Mouse (Mus musculus): ENCODE results near the gene Svs1. TPM values are rescaled to one million over a fixed set of nuclear protein-coding genes. Genes with fewer than 3 reads are reported as not detected.

The Svs1 gene
- total and polyA plus RNA-seq, 2 experiments = not detected

DNA sequence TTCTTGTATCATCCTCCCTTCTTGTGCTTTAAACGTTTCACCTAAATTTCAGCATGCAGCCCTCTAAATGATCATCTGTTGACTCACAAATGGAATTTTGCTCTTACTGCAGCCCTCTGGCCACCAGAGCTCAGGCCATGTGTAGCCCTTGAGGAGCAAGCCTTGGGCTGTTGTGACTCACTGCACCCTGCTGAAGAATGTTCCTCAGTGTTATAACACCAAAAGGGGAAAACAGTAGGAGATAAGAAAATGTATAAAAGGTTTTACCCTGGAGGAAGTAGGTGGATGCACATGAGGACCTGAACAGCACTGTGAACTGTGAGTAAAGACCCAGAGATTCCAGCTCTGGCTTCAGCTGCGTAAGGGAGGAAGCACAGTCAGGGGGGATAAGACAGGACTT lies 12.0 kb upstream of the Svs1 start, which contains the start of gene Doxl2:
Doxl2 (plus strand) TSS at position 301 of the 400 bp plus-strand sequence.
- Histone ChIP-seq H3K36me3 (ENCODE audit: control insufficient read depth, insufficient read depth, low read length) (no peaks in the 10 kb centered on the region), H3K79me2 (ENCODE audit: control insufficient read depth, insufficient read depth, low read length) (no peaks in the 10 kb centered on the region), H3K27ac (replicated peaks; ENCODE audit: insufficient read depth, low read depth, low read length) (no peak within 1 kb of the TSS), H3K4me3 (ENCODE audit: insufficient read depth, low read depth, low read length) (no peak within 1 kb of the TSS), H3K27me3 (ENCODE audit: control insufficient read depth, insufficient read depth, low read length) (no peaks in the 10 kb centered on the region), H3K4me1 (ENCODE audit: control insufficient read depth, insufficient read depth, low read length) (no peaks in the 10 kb centered on the region), H3K9ac (ENCODE audit: low read depth, low read length) (no peak within 1 kb of the TSS)
- DNase-seq (ENCODE audit: extremely low read depth, low read depth, low spot score) = no peak
- 81% methylated on average over 2 of the region's 2 CpGs for WGBS
- TF ChIP-seq POLR2A (IDR thresholded peaks at IDR 0.05; ENCODE audit: extremely low read depth, insufficient read depth, low read length) = no peak
- no peak for TF ChIP-seq CTCF (IDR thresholded peaks at IDR 0.05; ENCODE audit: low read depth, low read length)

DNA sequence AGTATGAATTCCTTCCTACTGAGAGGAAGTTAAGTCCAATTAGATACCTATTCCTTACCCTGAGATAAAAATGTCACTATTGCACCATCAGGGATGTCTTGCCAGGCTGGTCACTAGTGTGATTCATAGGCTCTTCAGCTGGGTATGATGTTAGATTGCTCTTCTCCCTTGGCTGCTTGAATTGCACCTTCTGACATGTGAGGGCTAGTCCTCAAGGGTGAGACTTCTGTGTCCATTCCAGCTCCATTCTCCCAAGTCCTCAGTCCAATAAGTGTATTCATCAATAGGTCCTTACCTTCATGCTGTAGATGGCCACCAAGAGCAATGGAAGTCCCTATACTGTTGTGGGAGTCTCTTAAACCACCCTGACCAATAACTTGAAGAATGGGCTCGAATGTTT lies 7.0 kb upstream of the Svs1 start:
- WGBS = 66% methylated on average over 1 of the region's 1 CpGs
- DNase-seq (ENCODE audit: extremely low read depth, low read depth, low spot score) = no peak
- Histone ChIP-seq H3K27me3 (ENCODE audit: control insufficient read depth, insufficient read depth, low read length) (no peaks in the 10 kb centered on the region), H3K4me3 (ENCODE audit: insufficient read depth, low read depth, low read length) (no peak overlapping the region), H3K9ac (ENCODE audit: low read depth, low read length) (no peak overlapping the region), H3K79me2 (ENCODE audit: control insufficient read depth, insufficient read depth, low read length) (no peaks in the 10 kb centered on the region), H3K27ac (replicated peaks; ENCODE audit: insufficient read depth, low read depth, low read length) (no peak overlapping the region), H3K4me1 (ENCODE audit: control insufficient read depth, insufficient read depth, low read length) (no peaks in the 10 kb centered on the region), H3K36me3 (ENCODE audit: control insufficient read depth, insufficient read depth, low read length) (no peaks in the 10 kb centered on the region)
- no peak for TF ChIP-seq CTCF (IDR thresholded peaks at IDR 0.05; ENCODE audit: low read depth, low read length)
- TF ChIP-seq POLR2A (IDR thresholded peaks at IDR 0.05; ENCODE audit: extremely low read depth, insufficient read depth, low read length) = no peak

DNA sequence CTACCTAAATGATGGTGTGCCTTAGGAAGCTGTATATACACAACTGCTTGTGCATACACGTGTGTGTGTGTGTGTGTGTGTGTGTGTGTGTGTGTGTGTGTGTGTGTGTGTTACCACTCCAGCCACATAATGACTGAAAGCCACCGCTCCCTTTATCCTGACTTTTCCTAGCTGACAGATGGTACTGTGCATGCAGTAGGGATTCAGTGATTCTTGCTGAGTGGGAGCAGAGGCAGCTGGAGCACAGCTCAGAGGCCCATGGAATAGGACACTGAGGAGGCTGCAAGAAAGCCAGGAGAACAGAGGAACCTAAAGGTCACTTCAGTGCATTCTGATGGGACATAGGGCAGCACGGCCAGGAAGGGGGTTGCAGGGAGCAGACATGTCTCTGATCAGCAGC lies 4.4 kb upstream of the Svs1 start:
- Histone ChIP-seq H3K9ac (ENCODE audit: low read depth, low read length) (no peak overlapping the region), H3K4me3 (ENCODE audit: insufficient read depth, low read depth, low read length) (no peak overlapping the region), H3K27ac (replicated peaks; ENCODE audit: insufficient read depth, low read depth, low read length) (no peak overlapping the region), H3K27me3 (ENCODE audit: control insufficient read depth, insufficient read depth, low read length) (no peaks in the 10 kb centered on the region), H3K36me3 (ENCODE audit: control insufficient read depth, insufficient read depth, low read length) (no peaks in the 10 kb centered on the region), H3K79me2 (ENCODE audit: control insufficient read depth, insufficient read depth, low read length) (no peaks in the 10 kb centered on the region), H3K4me1 (ENCODE audit: control insufficient read depth, insufficient read depth, low read length) (no peaks in the 10 kb centered on the region)
- DNase-seq (ENCODE audit: extremely low read depth, low read depth, low spot score) = no peak
- WGBS = 70% methylated on average over 3 of the region's 3 CpGs
- no peak for TF ChIP-seq CTCF (IDR thresholded peaks at IDR 0.05; ENCODE audit: low read depth, low read length)
- no peak for TF ChIP-seq POLR2A (IDR thresholded peaks at IDR 0.05; ENCODE audit: extremely low read depth, insufficient read depth, low read length)

DNA sequence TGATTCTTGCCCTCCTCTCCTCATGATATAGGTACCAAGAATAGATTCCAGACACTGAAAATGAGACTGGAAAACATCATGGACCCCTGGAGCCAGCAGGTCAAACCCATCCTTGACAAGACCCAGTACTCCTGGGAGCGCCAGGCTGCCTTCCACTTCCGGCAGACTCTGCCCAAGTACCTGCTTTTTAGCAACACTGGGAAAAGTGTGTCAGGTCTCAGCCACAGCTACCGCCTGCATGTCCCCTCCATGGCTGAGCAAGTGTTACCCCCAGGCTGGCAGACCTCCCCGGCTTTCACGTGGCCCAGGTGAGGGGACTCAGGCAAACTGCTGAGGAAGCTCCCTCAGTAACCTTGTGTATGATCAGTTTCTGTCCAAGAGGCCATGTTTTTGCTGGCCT lies 3.3 kb downstream of the Svs1 start:
- TF ChIP-seq CTCF (IDR thresholded peaks at IDR 0.05; ENCODE audit: low read depth, low read length) (no peak), POLR2A (IDR thresholded peaks at IDR 0.05; ENCODE audit: extremely low read depth, insufficient read depth, low read length) (no peak)
- WGBS = 97% methylated on average over 5 of the region's 5 CpGs
- H3K4me1 ChIP-seq (ENCODE audit: control insufficient read depth, insufficient read depth, low read length) = no peaks in the 10 kb centered on the region
- H3K27ac ChIP-seq (replicated peaks; ENCODE audit: insufficient read depth, low read depth, low read length) = no peak overlapping the region
- no peak for DNase-seq (ENCODE audit: extremely low read depth, low read depth, low spot score)
- H3K27me3 ChIP-seq (ENCODE audit: control insufficient read depth, insufficient read depth, low read length) = no peaks in the 10 kb centered on the region
- H3K9ac ChIP-seq (ENCODE audit: low read depth, low read length) = no peak overlapping the region
- H3K79me2 ChIP-seq (ENCODE audit: control insufficient read depth, insufficient read depth, low read length) = no peaks in the 10 kb centered on the region
- no peak overlapping the region for H3K4me3 ChIP-seq (ENCODE audit: insufficient read depth, low read depth, low read length)
- H3K36me3 ChIP-seq (ENCODE audit: control insufficient read depth, insufficient read depth, low read length) = no peaks in the 10 kb centered on the region

DNA sequence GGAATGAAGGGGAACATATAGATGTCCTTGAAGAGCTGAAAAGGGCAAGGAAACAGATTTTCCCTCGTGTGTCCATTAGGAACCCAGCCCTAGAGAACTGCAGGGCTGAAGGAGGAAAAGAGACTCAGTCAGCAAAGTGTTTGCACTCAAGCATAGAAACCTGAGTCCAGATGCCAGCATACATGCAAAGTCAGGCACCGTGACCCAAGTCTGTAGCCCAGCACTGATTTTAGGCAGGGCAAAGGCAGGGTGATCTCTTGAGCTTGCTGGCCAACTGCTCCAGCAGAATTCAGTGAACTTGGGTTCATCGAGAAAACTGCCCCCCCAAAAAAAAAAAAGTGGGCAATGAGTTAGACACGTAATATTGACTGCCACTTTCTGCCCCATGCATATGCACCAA lies 5.3 kb downstream of the Svs1 start:
- Histone ChIP-seq H3K36me3 (ENCODE audit: control insufficient read depth, insufficient read depth, low read length) (no peaks in the 10 kb centered on the region), H3K79me2 (ENCODE audit: control insufficient read depth, insufficient read depth, low read length) (no peaks in the 10 kb centered on the region), H3K27ac (replicated peaks; ENCODE audit: insufficient read depth, low read depth, low read length) (no peak overlapping the region), H3K4me3 (ENCODE audit: insufficient read depth, low read depth, low read length) (no peak overlapping the region), H3K4me1 (ENCODE audit: control insufficient read depth, insufficient read depth, low read length) (no peaks in the 10 kb centered on the region), H3K27me3 (ENCODE audit: control insufficient read depth, insufficient read depth, low read length) (no peaks in the 10 kb centered on the region), H3K9ac (ENCODE audit: low read depth, low read length) (no peak overlapping the region)
- no peak for TF ChIP-seq CTCF (IDR thresholded peaks at IDR 0.05; ENCODE audit: low read depth, low read length)
- TF ChIP-seq POLR2A (IDR thresholded peaks at IDR 0.05; ENCODE audit: extremely low read depth, insufficient read depth, low read length) = no peak
- DNase-seq (ENCODE audit: extremely low read depth, low read depth, low spot score) = no peak
- 80% methylated on average over 4 of the region's 4 CpGs for WGBS

DNA sequence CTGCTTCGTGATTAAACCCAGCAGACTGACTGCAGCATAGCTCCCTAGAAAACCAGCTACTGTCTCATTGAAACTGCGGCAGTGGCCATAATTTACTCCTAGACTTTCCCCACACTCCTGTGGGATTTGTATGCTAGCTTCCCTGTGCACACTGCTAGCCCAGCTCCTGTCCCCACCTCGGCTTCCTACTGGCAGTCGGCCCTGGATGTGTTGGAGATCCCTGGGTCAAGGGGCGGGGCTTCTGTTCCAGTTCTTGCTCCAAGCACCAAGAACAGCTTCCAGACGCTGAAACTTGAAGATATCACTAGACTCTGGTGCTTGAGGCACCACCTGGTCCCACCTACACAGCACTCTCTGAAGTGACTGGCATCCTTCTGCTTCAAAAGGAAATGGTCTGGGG lies 11.5 kb downstream of the Svs1 start:
- H3K79me2 ChIP-seq (ENCODE audit: control insufficient read depth, insufficient read depth, low read length) = no peaks in the 10 kb centered on the region
- H3K4me3 ChIP-seq (ENCODE audit: insufficient read depth, low read depth, low read length) = no peak overlapping the region
- no peak for DNase-seq (ENCODE audit: extremely low read depth, low read depth, low spot score)
- no peak for TF ChIP-seq POLR2A (IDR thresholded peaks at IDR 0.05; ENCODE audit: extremely low read depth, insufficient read depth, low read length)
- TF ChIP-seq CTCF (IDR thresholded peaks at IDR 0.05; ENCODE audit: low read depth, low read length) = no peak
- H3K4me1 ChIP-seq (ENCODE audit: control insufficient read depth, insufficient read depth, low read length) = no peaks in the 10 kb centered on the region
- no peaks in the 10 kb centered on the region for H3K36me3 ChIP-seq (ENCODE audit: control insufficient read depth, insufficient read depth, low read length)
- no peaks in the 10 kb centered on the region for H3K27me3 ChIP-seq (ENCODE audit: control insufficient read depth, insufficient read depth, low read length)
- 71% methylated on average over 6 of the region's 6 CpGs for WGBS
- H3K9ac ChIP-seq (ENCODE audit: low read depth, low read length) = no peak overlapping the region
- no peak overlapping the region for H3K27ac ChIP-seq (replicated peaks; ENCODE audit: insufficient read depth, low read depth, low read length)

Measured in liver, adult 2 months (tissue).